Mouse (Mus musculus): ENCODE data around the gene Olfr371.

DNA sequence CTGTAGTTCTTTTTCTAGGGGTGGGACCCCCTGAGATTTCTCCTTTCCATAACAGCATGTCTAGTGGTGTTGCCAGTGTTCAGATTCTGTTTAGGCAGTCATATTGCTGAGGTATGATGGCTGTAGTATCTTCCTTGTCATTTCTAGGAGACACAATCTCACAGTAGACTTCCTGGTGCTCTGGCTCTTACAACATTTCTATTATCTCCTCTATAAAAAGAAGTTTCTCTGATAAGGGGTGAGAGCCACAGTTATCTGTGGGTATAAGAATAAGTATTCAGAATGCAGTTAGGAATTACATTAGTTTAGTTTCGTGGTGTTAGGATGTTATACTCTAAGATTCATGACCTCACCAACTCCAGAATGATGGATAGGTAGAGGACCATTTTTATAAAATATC is 1.5 kb downstream of the Olfr371 start:
- TF ChIP-seq CTCF (IDR thresholded peaks at IDR 0.05; ENCODE audit: borderline replicate concordance, control insufficient read depth, extremely low read depth, insufficient read depth, low read length, poor library complexity) (no peak), POLR2A (IDR thresholded peaks at IDR 0.05; ENCODE audit: control insufficient read depth, extremely low read depth, insufficient read depth, low read length, poor library complexity) (no peak)

Data from thymus, adult 2 months (tissue).